Mouse (Mus musculus) midbrain, embryonic 15.5 days (tissue): ENCODE measurements at regions not wholly inside any gene's neighbourhood (a gene's known extent, or its start where the extent isn't known, plus 50 kb on each side); places are given as distances from the start of the nearest gene placed in this dataset.

Source experiments
- ATAC-seq: fragments of 200-750 bp; cut with Nextera tagmentation; replicated peaks from 2 replicates; pipeline ENCODE4 v1.8.0; 2017; ENCODE audit warnings: moderate TSS enrichment
- H3K27ac ChIP-seq: fragments of 300-500 bp; sonication (generic); 2 replicates; pipeline ENCODE4 v1.5.1; 2015; ENCODE audit warnings: mild to moderate bottlenecking, inconsistent platforms
- H3K27me3 ChIP-seq: fragments of 300-500 bp; sonication (generic); replicated peaks from 2 replicates; pipeline ENCODE4 v1.6.1; 2015; ENCODE audit warnings: inconsistent platforms
- H3K36me3 ChIP-seq: fragments of 300-500 bp; sonication (generic); replicated peaks from 2 replicates; pipeline ENCODE4 v1.6.1; 2015; ENCODE audit warnings: inconsistent platforms
- H3K4me1 ChIP-seq: fragments of 300-500 bp; sonication (generic); 2 replicates; pipeline ENCODE4 v1.6.1; 2015; ENCODE audit warnings: inconsistent platforms
- H3K4me2 ChIP-seq: fragments of 300-500 bp; sonication (generic); 2 replicates; pipeline ENCODE4 v1.6.1; 2015; ENCODE audit warnings: inconsistent platforms, mild to moderate bottlenecking, moderate library complexity
- H3K4me3 ChIP-seq: fragments of 300-500 bp; sonication (generic); 2 replicates; pipeline ENCODE4 v1.5.1; 2015; ENCODE audit warnings: mild to moderate bottlenecking, inconsistent platforms
- H3K9ac ChIP-seq: fragments of 300-500 bp; sonication (generic); 2 replicates; pipeline ENCODE4 v1.6.1; 2015; ENCODE audit warnings: mild to moderate bottlenecking, inconsistent platforms
- H3K9me3 ChIP-seq: fragments of 300-500 bp; sonication (generic); 2 replicates; pipeline ENCODE4 v1.6.1; 2016; ENCODE audit warnings: inconsistent platforms
- WGBS: fragments of 180-500 bp; shearing (Covaris S2); methylation state at CpG from one replicate; pipeline ENCODE4 v1.1.7; 2015; ENCODE audit warnings: mixed read lengths; 5-methylcytosine and 5-hydroxymethylcytosine counted together

DNA sequence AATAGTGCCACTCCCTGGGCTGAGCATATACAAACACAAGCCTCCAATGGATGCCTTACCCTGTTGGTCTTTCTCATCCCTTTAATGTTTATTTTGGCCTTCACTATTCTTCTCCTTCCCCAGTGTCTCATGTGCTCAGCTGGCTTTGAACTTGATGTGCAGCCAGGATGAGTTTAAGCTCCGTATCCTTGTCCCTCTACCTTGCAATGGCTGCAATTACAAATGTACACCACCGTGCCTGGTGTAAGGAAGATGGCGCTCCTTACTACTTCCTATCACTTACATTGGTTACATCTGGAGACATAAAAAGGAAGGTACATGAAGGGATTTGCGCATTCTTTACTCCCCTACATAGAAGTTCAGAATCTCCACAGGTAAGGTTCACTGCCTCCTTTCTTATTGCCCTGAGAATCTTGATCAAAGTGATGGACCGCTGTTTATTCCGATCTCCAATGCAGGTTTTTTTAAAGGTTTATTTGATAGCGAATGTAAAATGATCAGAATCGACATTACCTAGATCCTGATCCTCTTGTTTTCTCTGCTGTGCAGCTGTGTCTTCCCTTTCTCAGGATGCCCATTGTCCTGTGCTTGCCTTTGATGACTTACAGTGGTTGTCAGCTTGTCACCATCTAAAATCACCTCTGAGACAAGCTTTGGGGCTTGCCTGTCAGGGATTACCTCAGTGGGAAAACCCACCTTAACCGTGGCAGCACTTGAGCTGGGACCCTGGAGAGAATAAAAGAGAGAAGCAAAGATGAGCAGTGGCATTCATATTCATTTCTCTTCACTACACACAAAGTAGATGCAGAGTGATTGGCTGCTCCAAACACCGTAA, 178.1 kb downstream of the Ifng start:
- Histone ChIP-seq H3K4me2 (no peak overlapping the region), H3K9ac (no peak overlapping the region), H3K9me3 (no peaks in the 10 kb centered on the region), H3K27me3 (no peaks in the 10 kb centered on the region), H3K4me3 (no peak overlapping the region), H3K27ac (no peak overlapping the region), H3K36me3 (no peaks in the 10 kb centered on the region), H3K4me1 (no peaks in the 10 kb centered on the region)
- ATAC-seq = no peak
- WGBS = 83% methylated on average over 10 of the region's 10 CpGs

DNA sequence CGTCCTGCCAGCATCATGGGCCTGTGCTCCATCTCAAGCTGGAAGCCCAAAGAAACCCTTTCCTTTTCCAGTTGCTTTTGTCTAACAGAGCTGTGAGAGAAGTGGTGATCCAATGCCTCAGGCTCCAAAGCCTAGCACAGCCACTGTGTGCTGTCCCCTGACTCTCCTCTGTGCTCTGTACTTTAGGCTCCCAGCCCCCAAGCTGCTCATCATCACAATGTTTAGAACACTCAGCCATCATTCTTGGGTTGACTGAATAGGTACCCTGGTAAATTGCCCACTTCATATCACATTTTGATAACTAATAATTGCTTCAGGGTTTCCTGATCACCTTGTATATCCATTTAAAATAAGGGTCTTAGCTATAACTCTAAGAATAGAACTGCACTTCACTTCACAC, 178.8 kb downstream of the Ifng start:
- no peaks in the 10 kb centered on the region for H3K9me3 ChIP-seq
- no peak overlapping the region for H3K27ac ChIP-seq
- H3K27me3 ChIP-seq = no peaks in the 10 kb centered on the region
- no peak overlapping the region for H3K4me3 ChIP-seq
- H3K4me1 ChIP-seq = no peaks in the 10 kb centered on the region
- H3K9ac ChIP-seq = no peak overlapping the region
- H3K4me2 ChIP-seq = no peak overlapping the region
- ATAC-seq = no peak
- H3K36me3 ChIP-seq = no peaks in the 10 kb centered on the region
- WGBS = 54% methylated on average over 1 of the region's 1 CpGs

DNA sequence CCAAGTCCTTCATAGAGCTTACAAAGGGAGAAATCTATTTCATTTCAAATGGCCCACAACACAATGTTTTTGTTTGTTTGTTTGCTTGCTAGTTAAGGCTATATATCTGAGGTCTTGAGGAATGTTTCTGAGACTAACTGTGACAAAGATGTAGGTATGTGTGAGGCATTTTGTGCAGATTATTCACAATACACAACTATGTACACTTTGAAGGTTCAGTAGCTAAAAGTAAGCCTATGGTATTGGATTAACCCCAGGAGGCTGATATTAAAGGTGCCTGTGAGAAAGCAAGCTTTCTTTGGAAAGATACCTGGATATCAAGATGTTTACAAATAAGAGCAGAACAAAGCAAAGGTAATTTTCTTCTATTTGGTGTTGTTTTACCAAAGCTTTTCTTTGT, 179.8 kb downstream of the Ifng start:
- Histone ChIP-seq H3K4me2 (no peak overlapping the region), H3K27me3 (no peaks in the 10 kb centered on the region), H3K9ac (no peak overlapping the region), H3K36me3 (no peaks in the 10 kb centered on the region), H3K9me3 (no peaks in the 10 kb centered on the region), H3K4me3 (no peak overlapping the region), H3K4me1 (no peaks in the 10 kb centered on the region), H3K27ac (no peak overlapping the region)
- no peak for ATAC-seq

DNA sequence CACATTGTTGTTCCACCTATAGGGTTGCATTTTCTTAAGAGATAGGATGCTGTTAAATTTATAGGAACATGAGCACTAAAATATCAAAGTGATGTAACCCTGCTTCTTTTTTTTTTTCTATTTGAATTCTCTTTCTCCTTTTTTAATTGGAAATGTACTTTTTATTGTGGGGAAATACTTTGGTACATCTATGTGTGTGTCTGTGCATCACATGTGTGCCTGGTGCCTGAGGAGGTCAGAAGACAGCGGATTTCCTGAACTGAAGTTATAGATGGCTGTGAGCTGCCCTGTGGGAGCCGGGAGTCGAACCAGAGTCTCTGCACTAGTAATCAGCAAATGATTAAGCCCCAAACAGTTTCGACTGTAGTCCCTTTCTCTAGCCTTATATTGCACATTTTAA, 180.7 kb downstream of the Ifng start:
- Histone ChIP-seq H3K4me2 (no peak overlapping the region), H3K36me3 (no peaks in the 10 kb centered on the region), H3K27ac (no peak overlapping the region), H3K9me3 (no peaks in the 10 kb centered on the region), H3K4me3 (no peak overlapping the region), H3K4me1 (no peaks in the 10 kb centered on the region), H3K27me3 (no peaks in the 10 kb centered on the region), H3K9ac (no peak overlapping the region)
- 88% methylated on average over 4 of the region's 4 CpGs for WGBS
- ATAC-seq = no peak

DNA sequence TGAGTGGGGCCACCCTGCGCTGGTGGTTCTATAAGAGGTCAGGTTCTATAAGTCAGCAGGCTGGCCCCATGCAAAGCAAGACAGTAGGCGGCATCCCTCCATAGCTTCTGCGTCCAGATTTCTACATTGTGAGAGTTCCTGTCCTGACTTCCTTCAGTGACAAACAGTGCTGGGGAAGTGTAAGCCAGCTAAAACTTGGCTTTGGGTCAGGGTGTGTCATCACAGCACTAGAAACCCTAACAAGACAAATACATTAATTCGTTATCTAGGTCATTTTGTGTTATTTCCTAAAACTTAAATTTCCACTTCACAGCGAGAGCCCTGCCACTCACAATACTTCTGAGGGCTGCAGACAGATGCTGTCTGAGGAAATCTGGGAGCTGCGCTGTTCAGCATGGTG, 181.3 kb downstream of the Ifng start:
- no peak overlapping the region for H3K27ac ChIP-seq
- 82% methylated on average over 6 of the region's 6 CpGs for WGBS

DNA sequence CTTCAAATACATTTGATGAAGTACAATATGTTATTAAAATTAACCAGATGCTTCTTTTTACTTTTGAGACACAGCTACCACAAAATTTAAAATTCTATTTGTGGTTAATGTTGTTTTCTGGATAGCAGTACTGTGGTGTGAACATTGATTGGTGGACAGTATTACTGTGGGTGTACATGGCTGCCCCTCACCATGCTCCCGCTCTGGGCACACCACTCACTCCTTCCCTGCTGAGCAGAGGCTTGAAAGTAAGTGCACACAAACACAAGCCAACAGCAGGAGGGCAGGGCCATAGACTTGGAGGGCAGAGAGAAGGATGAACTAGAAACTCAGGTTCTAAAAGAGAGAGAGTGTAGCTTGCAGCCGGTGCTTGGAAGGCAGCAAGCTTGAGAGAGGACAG, 182.1 kb downstream of the Ifng start:
- H3K4me3 ChIP-seq = no peak overlapping the region
- no peaks in the 10 kb centered on the region for H3K36me3 ChIP-seq
- no peak overlapping the region for H3K27ac ChIP-seq
- H3K4me1 ChIP-seq = no peaks in the 10 kb centered on the region
- no peaks in the 10 kb centered on the region for H3K27me3 ChIP-seq
- no peaks in the 10 kb centered on the region for H3K9me3 ChIP-seq
- no peak overlapping the region for H3K9ac ChIP-seq
- no peak overlapping the region for H3K4me2 ChIP-seq
- 91% methylated on average over 2 of the region's 2 CpGs for WGBS
- no peak for ATAC-seq

More for the DNA sequence above, 181.3 kb downstream of the Ifng start:
- no peaks in the 10 kb centered on the region for H3K4me1 ChIP-seq
- no peak overlapping the region for H3K4me3 ChIP-seq
- H3K27me3 ChIP-seq = no peaks in the 10 kb centered on the region
- H3K9me3 ChIP-seq = no peaks in the 10 kb centered on the region
- no peaks in the 10 kb centered on the region for H3K36me3 ChIP-seq
- H3K4me2 ChIP-seq = no peak overlapping the region
- no peak overlapping the region for H3K9ac ChIP-seq
- no peak for ATAC-seq

DNA sequence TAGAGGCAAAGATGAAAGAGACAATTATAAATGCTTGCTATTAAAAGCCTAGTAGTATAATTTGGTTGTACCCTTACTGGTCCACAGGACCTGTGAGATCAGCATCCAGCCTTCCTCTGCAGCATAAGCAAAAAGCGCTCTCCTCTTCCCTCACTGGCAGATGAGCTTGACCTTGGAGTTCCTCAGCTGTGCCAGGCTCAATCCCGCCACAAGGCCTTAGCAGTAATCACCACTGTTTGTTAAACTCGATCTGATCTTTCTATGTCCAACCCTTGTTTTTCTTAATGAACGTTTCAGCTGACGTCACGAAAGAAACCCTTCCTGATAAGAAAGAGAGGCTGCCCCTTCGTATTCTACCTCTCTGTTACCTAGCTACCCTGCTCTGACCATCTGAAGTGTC, 183.5 kb downstream of the Ifng start:
- Histone ChIP-seq H3K4me3 (no peak overlapping the region), H3K4me1 (no peaks in the 10 kb centered on the region), H3K27ac (no peak overlapping the region), H3K9me3 (no peaks in the 10 kb centered on the region), H3K9ac (no peak overlapping the region), H3K27me3 (no peaks in the 10 kb centered on the region), H3K36me3 (no peaks in the 10 kb centered on the region), H3K4me2 (no peak overlapping the region)
- no peak for ATAC-seq
- WGBS = 90% methylated on average over 7 of the region's 7 CpGs

DNA sequence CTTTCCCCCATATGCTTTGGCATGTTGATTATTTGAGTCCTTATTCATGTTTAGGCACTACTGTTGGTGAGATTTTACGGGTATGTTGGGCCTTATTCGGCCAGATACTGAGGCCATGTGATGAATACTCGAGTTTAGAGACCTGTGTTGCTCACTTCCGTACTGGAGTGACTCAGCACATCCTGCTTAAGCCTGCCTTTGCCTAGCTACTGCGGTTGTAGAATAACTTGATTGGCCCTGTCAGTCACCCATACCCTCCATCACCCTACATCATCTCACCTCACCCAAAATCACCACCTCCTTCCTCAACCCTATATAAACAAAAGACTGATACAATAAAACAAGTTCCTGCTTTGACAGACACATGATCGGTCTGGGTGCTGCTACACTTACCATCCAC, 187.2 kb downstream of the Ifng start:
- no peak for ATAC-seq
- no peaks in the 10 kb centered on the region for H3K36me3 ChIP-seq
- no peak overlapping the region for H3K4me3 ChIP-seq
- H3K4me1 ChIP-seq = no peaks in the 10 kb centered on the region
- no peak overlapping the region for H3K9ac ChIP-seq
- no peak overlapping the region for H3K4me2 ChIP-seq
- H3K27me3 ChIP-seq = no peaks in the 10 kb centered on the region
- H3K9me3 ChIP-seq = no peaks in the 10 kb centered on the region
- no peak overlapping the region for H3K27ac ChIP-seq
- WGBS = 87% methylated on average over 6 of the region's 6 CpGs

DNA sequence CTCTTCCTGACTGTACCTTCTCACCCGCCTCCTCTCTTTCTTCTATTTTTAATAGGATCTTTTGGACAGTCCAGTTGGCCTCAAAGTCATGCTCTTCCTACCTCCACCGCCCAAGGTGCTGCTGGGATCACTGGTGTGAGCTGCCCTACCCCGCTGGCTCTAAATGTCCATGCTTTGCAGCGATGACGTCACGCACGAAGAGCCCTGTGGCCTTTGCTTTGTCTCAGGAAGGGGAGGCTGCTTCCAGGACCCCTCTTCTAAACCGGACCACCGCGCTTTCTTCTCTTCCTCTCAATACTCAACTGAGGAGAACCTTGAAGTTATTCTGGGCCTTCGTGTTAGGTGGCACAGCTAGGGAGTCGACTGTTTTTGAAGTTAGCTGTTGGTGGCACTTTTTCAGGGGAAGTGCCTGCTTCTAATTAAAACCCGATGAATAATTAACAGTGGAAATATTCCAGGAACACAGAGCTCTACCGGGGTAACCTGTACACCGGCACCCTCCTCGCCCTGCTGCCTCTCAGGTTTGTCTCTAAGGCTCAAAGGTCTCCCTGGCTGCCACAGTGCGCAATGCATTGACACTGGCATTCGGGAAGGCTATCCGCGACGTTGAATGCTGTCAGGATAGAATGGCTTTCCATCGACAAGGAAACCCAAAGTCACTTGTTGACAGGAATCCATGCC, 188.7 kb downstream of the Ifng start:
- Histone ChIP-seq H3K9me3 (no peaks in the 10 kb centered on the region), H3K4me2 (no peak overlapping the region), H3K4me1 (no peaks in the 10 kb centered on the region), H3K27me3 (no peaks in the 10 kb centered on the region), H3K4me3 (no peak overlapping the region), H3K36me3 (no peaks in the 10 kb centered on the region), H3K9ac (no peak overlapping the region), H3K27ac (no peak overlapping the region)
- 92% methylated on average over 22 of the region's 22 CpGs for WGBS
- ATAC-seq = no peak

DNA sequence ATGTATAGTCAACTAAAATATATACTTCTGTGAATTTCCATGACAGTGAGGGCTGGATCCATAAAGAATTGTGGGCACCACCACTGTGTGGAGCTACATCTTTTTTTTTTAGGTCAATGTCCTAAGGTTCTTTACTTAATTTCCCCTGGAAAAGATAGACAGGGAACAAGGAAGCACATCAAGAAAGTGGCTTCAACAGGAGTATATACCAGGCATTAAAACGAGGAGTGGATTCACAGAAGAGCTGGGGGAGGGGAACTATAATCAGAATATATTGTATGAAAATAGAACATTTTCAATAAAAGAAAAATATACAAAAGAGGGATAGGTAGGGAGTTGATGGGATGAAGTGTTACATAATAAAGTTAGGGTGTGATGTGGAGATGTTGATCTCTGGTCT, 190.9 kb downstream of the Ifng start:
- Histone ChIP-seq H3K27ac (no peak overlapping the region), H3K9ac (no peak overlapping the region), H3K4me1 (no peaks in the 10 kb centered on the region), H3K36me3 (no peaks in the 10 kb centered on the region), H3K27me3 (no peaks in the 10 kb centered on the region), H3K4me3 (no peak overlapping the region), H3K9me3 (no peaks in the 10 kb centered on the region), H3K4me2 (no peak overlapping the region)
- WGBS = 96% methylated on average over 1 of the region's 1 CpGs
- ATAC-seq = no peak

DNA sequence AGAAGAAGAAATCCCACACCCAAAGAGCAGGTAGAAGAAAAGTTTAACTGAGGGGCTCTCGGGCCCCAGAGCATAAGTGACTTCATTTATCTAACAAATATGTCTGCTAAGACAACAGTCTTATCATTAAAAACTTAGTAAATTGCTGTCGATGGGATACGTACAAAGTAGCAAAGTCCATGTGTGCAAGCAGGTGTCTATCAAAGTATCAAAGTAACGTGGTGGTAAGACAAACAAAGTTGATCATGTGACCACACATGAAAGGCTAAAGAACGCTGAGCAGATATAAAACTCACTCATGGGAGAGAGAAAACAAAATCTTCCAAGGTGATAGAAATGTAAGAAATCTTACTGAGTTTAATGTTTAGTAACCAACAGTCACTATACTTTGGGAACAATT, 191.3 kb downstream of the Ifng start:
- H3K9ac ChIP-seq = no peak overlapping the region
- no peaks in the 10 kb centered on the region for H3K9me3 ChIP-seq
- no peak overlapping the region for H3K27ac ChIP-seq
- H3K4me2 ChIP-seq = no peak overlapping the region
- WGBS = 90% methylated on average over 5 of the region's 5 CpGs
- no peak for ATAC-seq
- H3K36me3 ChIP-seq = no peaks in the 10 kb centered on the region
- no peaks in the 10 kb centered on the region for H3K27me3 ChIP-seq
- no peaks in the 10 kb centered on the region for H3K4me1 ChIP-seq
- no peak overlapping the region for H3K4me3 ChIP-seq

DNA sequence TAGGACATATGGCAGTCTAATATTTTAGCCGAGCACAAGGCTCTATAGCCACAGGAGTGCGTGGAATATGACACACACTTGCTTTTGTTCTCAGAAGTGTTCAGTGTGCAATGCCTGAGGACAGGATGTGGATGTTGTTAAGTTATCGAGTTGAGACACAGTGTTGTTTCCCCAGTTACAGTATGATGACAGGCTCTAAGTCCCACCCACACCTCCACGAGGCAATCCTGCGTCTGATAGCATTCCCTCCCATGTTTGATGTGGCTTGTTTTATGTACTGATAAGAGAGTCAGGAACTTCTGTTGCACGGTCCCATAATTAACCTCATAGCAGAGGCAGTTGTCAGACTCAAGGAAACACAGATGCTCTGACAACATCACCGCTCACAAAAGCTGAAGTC, 192.6 kb downstream of the Ifng start:
- Histone ChIP-seq H3K4me1 (no peaks in the 10 kb centered on the region), H3K27me3 (no peaks in the 10 kb centered on the region), H3K9me3 (no peaks in the 10 kb centered on the region), H3K4me3 (no peak overlapping the region), H3K27ac (no peak overlapping the region), H3K36me3 (no peaks in the 10 kb centered on the region), H3K9ac (no peak overlapping the region), H3K4me2 (no peak overlapping the region)
- no peak for ATAC-seq
- 66% methylated on average over 7 of the region's 7 CpGs for WGBS

DNA sequence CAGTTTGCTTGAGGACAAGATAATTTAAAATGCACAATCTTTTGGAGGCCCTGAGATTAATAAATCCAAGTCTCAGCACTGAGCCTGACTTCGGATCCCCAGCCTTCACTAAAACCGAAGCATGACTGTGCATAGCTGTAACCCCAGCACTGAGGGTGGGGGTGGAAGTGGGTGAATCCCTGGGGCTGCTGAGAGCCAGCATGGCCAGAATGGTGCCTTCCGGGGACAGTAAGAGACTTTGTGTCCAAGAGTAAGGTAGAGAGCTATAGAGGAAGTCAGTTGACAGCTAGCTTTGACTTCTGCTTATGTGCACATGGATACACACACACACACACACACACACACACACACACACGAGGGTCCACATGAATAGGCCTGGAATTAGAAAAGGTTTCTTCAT, 198.3 kb downstream of the Ifng start:
- no peaks in the 10 kb centered on the region for H3K27me3 ChIP-seq
- H3K4me2 ChIP-seq = no peak overlapping the region
- no peak overlapping the region for H3K4me3 ChIP-seq
- no peak overlapping the region for H3K27ac ChIP-seq
- no peaks in the 10 kb centered on the region for H3K9me3 ChIP-seq
- H3K9ac ChIP-seq = no peak overlapping the region
- peaks cover 15% of the 10 kb centered on the region for H3K4me1 ChIP-seq
- no peaks in the 10 kb centered on the region for H3K36me3 ChIP-seq
- 87% methylated on average over 4 of the region's 4 CpGs for WGBS
- no peak for ATAC-seq
